Mouse (Mus musculus) ES-Bruce4 (cell line): ENCODE measurements around the gene Rnf115.
"Not testable (repeated sequence)": the region's sequence is repeated elsewhere in the genome, so short reads cannot be mapped to it uniquely, and the experiment has no call there.

Experiments used
- CTCF ChIP-seq: IDR thresholded peaks from one replicate; pipeline ENCODE4 v1.8.1; 2011; ENCODE audit warnings: low read depth, low read length
- EP300 ChIP-seq: IDR thresholded peaks from 2 replicates; pipeline ENCODE4 v1.6.1; 2011; ENCODE audit warnings: low read depth, low read length; ENCODE audit not compliant: insufficient read depth
- POLR2A ChIP-seq: IDR thresholded peaks from one replicate; pipeline ENCODE4 v1.8.1; 2011; ENCODE audit warnings: low read length; ENCODE audit not compliant: insufficient read depth

GRCm38 (mm10) chr3:96686057-96686456 is 41.4 kb upstream of the Rnf115 start:
- not testable (repeated sequence) for TF ChIP-seq CTCF, POLR2A, EP300
